Mouse (Mus musculus): Measurements from ENCODE around the gene Gm13697. TPM values are rescaled to one million over a fixed set of nuclear protein-coding genes. Genes with fewer than 3 reads are reported as not detected.

The Gm13697 gene
- polyA plus RNA-seq, 1 experiment from 2014 or later, result not detected

GRCm38 (mm10) chr2:84021930-84022329 lies 37.4 kb downstream of the Gm13697 start:
- H3K27ac ChIP-seq (ENCODE audit: low read depth, low read length), result no peak overlapping the region
- no peak overlapping the region for H3K9ac ChIP-seq (ENCODE audit: low read depth, low read length)
- 83% methylated on average over 2 of the region's 2 CpGs for WGBS
- H3K9me3 ChIP-seq (ENCODE audit: control insufficient read depth, low read length), result no peaks in the 10 kb centered on the region
- no peak for DNase-seq (ENCODE audit: low spot score)
- H3K4me3 ChIP-seq (ENCODE audit: low read depth, low read length), result no peak overlapping the region
- no peak for ATAC-seq (ENCODE audit: low FRiP score)
- no peaks in the 10 kb centered on the region for H3K27me3 ChIP-seq (ENCODE audit: control insufficient read depth, insufficient read depth, low read length)
- no peaks in the 10 kb centered on the region for H3K36me3 ChIP-seq (ENCODE audit: control insufficient read depth, insufficient read depth, low read length)
- no peaks in the 10 kb centered on the region for H3K4me1 ChIP-seq (replicated peaks; ENCODE audit: control insufficient read depth, insufficient read depth, low read length)
- no peak overlapping the region for H3K4me2 ChIP-seq (replicated peaks; ENCODE audit: low read depth, low read length)

DNA sequence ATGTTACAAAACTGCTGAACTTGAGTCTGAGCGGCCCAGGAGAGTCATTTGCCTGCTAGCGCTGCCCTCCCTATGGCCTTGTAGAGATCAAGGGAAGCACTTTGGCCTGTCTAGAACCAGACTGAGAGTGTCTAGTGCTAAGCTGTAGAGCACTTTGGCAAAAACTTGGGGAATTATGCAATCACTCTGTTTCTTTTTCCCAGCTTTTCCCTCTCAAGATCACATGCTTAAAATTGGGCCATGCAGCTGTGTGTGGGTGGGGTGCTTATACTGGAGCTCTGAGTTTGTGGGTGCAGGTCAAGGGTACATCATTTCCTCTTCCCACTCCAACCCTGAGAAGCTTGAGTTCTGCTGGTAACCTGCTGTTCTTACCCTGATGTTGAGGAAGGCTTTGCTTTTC lies 38.4 kb downstream of the Gm13697 start:
- Histone ChIP-seq H3K4me3 (ENCODE audit: low read depth, low read length) (no peak overlapping the region), H3K9ac (ENCODE audit: low read depth, low read length) (no peak overlapping the region), H3K4me1 (replicated peaks; ENCODE audit: control insufficient read depth, insufficient read depth, low read length) (no peaks in the 10 kb centered on the region), H3K4me2 (replicated peaks; ENCODE audit: low read depth, low read length) (no peak overlapping the region), H3K36me3 (ENCODE audit: control insufficient read depth, insufficient read depth, low read length) (no peaks in the 10 kb centered on the region), H3K9me3 (ENCODE audit: control insufficient read depth, low read length) (no peaks in the 10 kb centered on the region), H3K27me3 (ENCODE audit: control insufficient read depth, insufficient read depth, low read length) (no peaks in the 10 kb centered on the region), H3K27ac (ENCODE audit: low read depth, low read length) (no peak overlapping the region)
- 89% methylated on average over 2 of the region's 2 CpGs for WGBS
- DNase-seq (ENCODE audit: low spot score), result no peak
- ATAC-seq (ENCODE audit: low FRiP score), result no peak

DNA sequence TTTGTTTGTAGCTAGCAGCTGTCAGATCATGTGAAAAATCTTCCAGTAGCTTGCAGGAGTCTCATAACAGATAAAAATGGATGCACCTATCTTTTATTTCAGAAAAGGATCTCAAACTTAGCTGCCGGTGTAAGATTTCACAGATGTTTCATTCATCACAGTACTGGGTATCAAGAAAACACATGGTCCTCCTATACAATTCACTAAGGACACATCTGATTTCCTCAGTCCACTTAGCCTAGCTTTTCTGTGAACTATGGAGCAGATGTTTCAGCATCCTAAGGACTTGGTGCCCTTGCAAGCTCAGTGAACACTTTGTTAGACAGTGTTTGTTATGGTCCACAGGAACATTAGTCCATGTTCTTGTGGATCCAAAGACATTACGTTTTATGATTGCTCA lies 38.8 kb downstream of the Gm13697 start:
- Histone ChIP-seq H3K9ac (ENCODE audit: low read depth, low read length) (no peak overlapping the region), H3K4me2 (replicated peaks; ENCODE audit: low read depth, low read length) (no peak overlapping the region), H3K9me3 (ENCODE audit: control insufficient read depth, low read length) (no peaks in the 10 kb centered on the region), H3K36me3 (ENCODE audit: control insufficient read depth, insufficient read depth, low read length) (no peaks in the 10 kb centered on the region), H3K4me1 (replicated peaks; ENCODE audit: control insufficient read depth, insufficient read depth, low read length) (no peaks in the 10 kb centered on the region), H3K27ac (ENCODE audit: low read depth, low read length) (no peak overlapping the region), H3K27me3 (ENCODE audit: control insufficient read depth, insufficient read depth, low read length) (no peaks in the 10 kb centered on the region), H3K4me3 (ENCODE audit: low read depth, low read length) (no peak overlapping the region)
- ATAC-seq (ENCODE audit: low FRiP score) (no peak), DNase-seq (ENCODE audit: low spot score) (no peak)
- WGBS, result 84% methylated on average over 2 of the region's 2 CpGs

DNA sequence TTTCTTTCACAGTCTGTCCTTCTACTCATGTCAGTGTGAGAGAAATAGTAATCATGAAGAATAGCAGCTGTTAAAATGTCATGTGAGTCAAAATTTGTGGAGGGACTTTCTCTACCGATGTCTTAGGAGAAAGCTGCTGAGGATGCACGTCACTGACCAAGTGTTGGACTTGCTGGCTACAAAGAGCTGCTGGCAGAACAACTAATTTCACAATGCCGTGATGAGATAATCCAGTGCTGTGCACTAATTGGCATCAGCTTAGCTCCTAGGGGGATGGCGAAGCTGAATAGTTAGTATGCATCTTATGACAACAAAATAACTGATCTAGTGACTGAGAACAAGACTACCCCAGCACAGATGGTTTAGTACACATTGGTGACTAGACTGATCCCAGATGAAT lies 40.7 kb downstream of the Gm13697 start:
- H3K36me3 ChIP-seq (ENCODE audit: control insufficient read depth, insufficient read depth, low read length), result no peaks in the 10 kb centered on the region
- ATAC-seq (ENCODE audit: low FRiP score), result no peak
- H3K4me1 ChIP-seq (replicated peaks; ENCODE audit: control insufficient read depth, insufficient read depth, low read length), result no peaks in the 10 kb centered on the region
- 88% methylated on average over 4 of the region's 4 CpGs for WGBS
- no peak overlapping the region for H3K27ac ChIP-seq (ENCODE audit: low read depth, low read length)
- no peak overlapping the region for H3K4me3 ChIP-seq (ENCODE audit: low read depth, low read length)
- no peaks in the 10 kb centered on the region for H3K9me3 ChIP-seq (ENCODE audit: control insufficient read depth, low read length)
- no peak for DNase-seq (ENCODE audit: low spot score)
- no peaks in the 10 kb centered on the region for H3K27me3 ChIP-seq (ENCODE audit: control insufficient read depth, insufficient read depth, low read length)
- no peak overlapping the region for H3K4me2 ChIP-seq (replicated peaks; ENCODE audit: low read depth, low read length)
- H3K9ac ChIP-seq (ENCODE audit: low read depth, low read length), result no peak overlapping the region

DNA sequence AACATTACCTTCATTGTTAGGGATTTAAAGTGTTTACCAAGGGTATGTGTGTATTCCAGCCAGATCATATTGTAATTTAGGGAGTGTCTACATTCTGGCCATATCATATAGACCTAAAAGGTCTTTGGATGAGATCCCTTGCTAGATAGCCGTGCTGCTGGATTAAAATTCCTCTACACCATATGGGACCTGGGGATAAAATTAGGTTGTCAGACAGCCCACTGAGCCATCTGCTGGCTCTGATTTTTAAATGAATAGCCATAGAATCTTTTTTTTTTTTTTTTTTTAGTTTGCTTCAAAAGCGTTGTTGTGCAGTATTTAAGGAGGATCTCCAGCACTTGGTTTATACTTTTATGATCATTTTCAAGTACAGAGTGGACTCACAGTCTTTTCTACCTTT lies 48.0 kb downstream of the Gm13697 start:
- Histone ChIP-seq H3K36me3 (ENCODE audit: control insufficient read depth, insufficient read depth, low read length) (no peaks in the 10 kb centered on the region), H3K4me2 (replicated peaks; ENCODE audit: low read depth, low read length) (no peak overlapping the region), H3K9me3 (ENCODE audit: control insufficient read depth, low read length) (no peaks in the 10 kb centered on the region), H3K4me1 (replicated peaks; ENCODE audit: control insufficient read depth, insufficient read depth, low read length) (no peaks in the 10 kb centered on the region), H3K9ac (ENCODE audit: low read depth, low read length) (no peak overlapping the region), H3K27me3 (ENCODE audit: control insufficient read depth, insufficient read depth, low read length) (no peaks in the 10 kb centered on the region), H3K27ac (ENCODE audit: low read depth, low read length) (no peak overlapping the region), H3K4me3 (ENCODE audit: low read depth, low read length) (no peak overlapping the region)
- DNase-seq (ENCODE audit: low spot score) (no peak), ATAC-seq (ENCODE audit: low FRiP score) (no peak)
- 89% methylated on average over 2 of the region's 2 CpGs for WGBS

DNA sequence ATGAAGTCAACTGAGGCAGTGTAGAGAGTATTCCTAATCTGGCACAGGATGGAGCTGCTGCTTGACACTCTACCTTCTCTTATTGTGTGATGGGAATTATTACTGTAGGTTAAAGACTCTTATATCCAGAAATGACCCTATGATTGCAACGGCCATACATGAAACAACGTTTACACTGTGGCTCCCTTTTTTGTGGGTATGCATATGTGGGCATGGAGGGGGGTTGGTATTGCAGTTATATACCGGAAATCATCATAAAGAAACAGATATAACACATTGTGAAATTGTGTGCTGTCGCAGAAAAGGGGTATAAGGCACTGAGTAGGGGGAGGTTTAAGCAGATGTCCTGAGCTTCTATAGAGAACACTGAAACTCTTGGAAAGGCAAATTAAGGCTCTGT lies 51.5 kb downstream of the Gm13697 start:
- Histone ChIP-seq H3K9me3 (ENCODE audit: control insufficient read depth, low read length) (no peaks in the 10 kb centered on the region), H3K4me3 (ENCODE audit: low read depth, low read length) (no peak overlapping the region), H3K4me1 (replicated peaks; ENCODE audit: control insufficient read depth, insufficient read depth, low read length) (no peaks in the 10 kb centered on the region), H3K27me3 (ENCODE audit: control insufficient read depth, insufficient read depth, low read length) (no peaks in the 10 kb centered on the region), H3K9ac (ENCODE audit: low read depth, low read length) (no peak overlapping the region), H3K4me2 (replicated peaks; ENCODE audit: low read depth, low read length) (no peak overlapping the region), H3K36me3 (ENCODE audit: control insufficient read depth, insufficient read depth, low read length) (no peaks in the 10 kb centered on the region), H3K27ac (ENCODE audit: low read depth, low read length) (no peak overlapping the region)
- ATAC-seq (ENCODE audit: low FRiP score), result no peak
- 87% methylated on average over 4 of the region's 4 CpGs for WGBS
- no peak for DNase-seq (ENCODE audit: low spot score)

Other genes starting within 250 kb of the Gm13697 start
- 42.7 and 48.6 TPM in 2 replicates for gene Fam171b, start 172.1 kb upstream of the Gm13697 start, polyA plus RNA-seq (2014; fragmentation: Nextera tagmentation; extraction: Ambion mirVana)
- gene Zswim2, start 43.5 kb upstream of the Gm13697 start, polyA plus RNA-seq (2014; fragmentation: Nextera tagmentation; extraction: Ambion mirVana), result not detected in 2 replicates
- gene Gm13698, start 29.1 kb upstream of the Gm13697 start, polyA plus RNA-seq (2014; fragmentation: Nextera tagmentation; extraction: Ambion mirVana), result not detected in 2 replicates
- not detected in 2 replicates for gene Gm13693, start 23.2 kb upstream of the Gm13697 start, polyA plus RNA-seq (2014; fragmentation: Nextera tagmentation; extraction: Ambion mirVana)
- gene Gm13695, start 17.4 kb upstream of the Gm13697 start, polyA plus RNA-seq (2014; fragmentation: Nextera tagmentation; extraction: Ambion mirVana), result not detected in 2 replicates
- gene Gm13696, start 11.6 kb upstream of the Gm13697 start, polyA plus RNA-seq (2014; fragmentation: Nextera tagmentation; extraction: Ambion mirVana), result not detected in 2 replicates
- gene Gm13694, start 5.8 kb upstream of the Gm13697 start, polyA plus RNA-seq (2014; fragmentation: Nextera tagmentation; extraction: Ambion mirVana), result not detected in 2 replicates
- gene Gm13691, start 5.8 kb downstream of the Gm13697 start, polyA plus RNA-seq (2014; fragmentation: Nextera tagmentation; extraction: Ambion mirVana), result not detected in 2 replicates